Mouse (Mus musculus) induced T-regulatory cell, adult 2 months (primary cell): ENCODE data around the gene Klhl9.
"Not testable (repeated sequence)": the region's sequence is repeated elsewhere in the genome, so short reads cannot be mapped to it uniquely, and the experiment has no call there.

ENCODE experiments used
- DNase-seq: peaks from one replicate; pipeline ENCODE4 v3.0.0-alpha.2; 2012; ENCODE audit warnings: low read depth

The Klhl9 gene

GRCm38 (mm10) chr4:88721791-88722721 lies at the start of gene Klhl9, which contains the start of gene Gm26566:
Klhl9 (minus strand) TSS chr4:88722465.
Gm26566 (plus strand) TSS chr4:88721805.
- DNase-seq = peak; percentile 90

DNA sequence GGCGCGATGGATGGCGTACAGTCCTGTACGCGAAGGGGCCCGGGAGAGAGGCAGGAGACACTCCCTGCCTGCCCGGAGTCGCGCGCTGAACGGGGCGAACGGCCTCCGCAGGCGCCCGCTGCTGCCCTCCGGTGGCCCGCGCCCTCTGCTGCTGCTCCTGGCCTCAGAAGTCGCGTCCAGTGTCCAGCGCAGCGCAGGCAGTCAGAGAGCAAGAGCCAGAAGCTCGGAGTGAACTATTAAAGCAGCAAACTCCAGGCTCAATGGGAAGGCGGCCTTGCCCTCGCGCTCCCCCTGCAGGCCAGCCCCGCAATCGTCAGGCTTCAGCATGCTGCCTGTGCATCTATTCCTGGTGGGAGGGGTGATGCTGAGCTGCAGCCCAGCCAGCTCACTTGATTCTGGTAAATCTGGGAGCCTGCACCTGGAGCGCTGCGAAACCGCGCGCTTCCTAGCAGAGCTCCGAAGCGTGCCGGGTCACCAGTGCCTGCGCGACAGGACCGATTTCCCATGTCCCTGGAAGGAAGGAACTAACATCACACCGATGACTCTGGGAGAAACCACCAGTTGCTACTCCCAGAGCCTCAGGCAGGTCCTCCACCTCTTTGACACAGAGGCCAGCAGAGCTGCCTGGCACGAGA lies 41.2 kb upstream of the Klhl9 start:
- DNase-seq = peak; percentile 72

GRCm38 (mm10) chr4:88762341-88762740 lies 40.1 kb upstream of the Klhl9 start:
- DNase-seq = not testable (repeated sequence)

DNA sequence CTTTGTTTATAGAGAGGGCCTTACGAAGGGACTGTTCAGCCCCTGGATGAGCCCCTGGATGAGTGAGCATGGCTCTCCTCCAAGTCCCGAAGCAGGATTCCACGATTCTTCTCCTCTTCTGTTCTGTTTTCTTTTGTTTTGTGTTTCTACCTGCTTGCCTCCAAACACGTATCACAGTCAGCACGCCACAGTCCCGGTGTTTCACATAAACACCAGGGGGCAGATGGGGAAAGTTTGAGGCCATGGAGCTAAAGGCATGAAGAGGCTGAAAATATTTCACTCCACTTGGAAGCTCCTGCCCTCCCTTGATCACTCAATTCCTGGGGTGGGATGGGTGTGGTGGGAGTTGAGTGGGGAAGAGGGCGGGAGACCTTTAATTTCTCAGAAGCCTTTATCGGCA lies 39.5 kb upstream of the Klhl9 start:
- not testable (repeated sequence) for DNase-seq

DNA sequence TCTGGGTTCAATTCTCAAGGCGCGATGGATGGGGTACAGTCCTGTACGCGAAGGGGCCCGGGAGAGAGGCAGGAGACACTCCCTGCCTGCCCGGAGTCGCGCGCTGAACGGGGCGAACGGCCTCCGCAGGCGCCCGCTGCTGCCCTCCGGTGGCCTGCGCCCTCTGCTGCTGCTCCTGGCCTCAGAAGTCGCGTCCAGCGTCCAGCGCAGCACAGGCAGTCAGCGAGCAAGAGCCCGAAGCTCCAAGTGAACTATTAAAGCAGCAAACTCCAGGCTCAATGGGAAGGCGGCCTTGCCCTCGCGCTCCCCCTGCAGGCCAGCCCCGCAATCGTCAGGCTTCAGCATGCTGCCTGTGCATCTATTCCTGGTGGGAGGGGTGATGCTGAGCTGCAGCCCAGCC lies 38.2 kb upstream of the Klhl9 start:
- DNase-seq = peak; percentile 76

GRCm38 (mm10) chr4:88759610-88760268 lies 37.5 kb upstream of the Klhl9 start, which contains the start of gene Gm13283:
Gm13283 (plus strand) TSS chr4:88760119.
- not testable (repeated sequence) for DNase-seq

DNA sequence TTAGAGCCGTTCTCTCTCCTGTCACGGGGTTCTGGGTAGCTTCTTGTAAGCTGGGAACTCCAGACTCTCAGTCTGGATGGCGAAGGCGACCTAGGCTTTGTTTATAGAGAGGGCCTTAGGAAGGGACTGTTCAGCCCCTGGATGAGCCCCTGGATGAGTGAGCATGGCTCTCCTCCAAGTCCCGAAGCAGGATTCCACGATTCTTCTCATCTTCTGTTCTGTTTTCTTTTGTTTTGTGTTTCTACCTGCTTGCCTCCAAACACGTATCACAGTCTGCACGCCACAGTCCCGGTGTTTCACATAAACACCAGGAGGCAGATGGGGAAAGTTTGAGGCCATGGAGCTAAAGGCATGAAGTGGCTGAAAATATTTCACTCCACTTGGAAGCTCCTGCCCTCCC lies 36.5 kb upstream of the Klhl9 start:
- not testable (repeated sequence) for DNase-seq

DNA sequence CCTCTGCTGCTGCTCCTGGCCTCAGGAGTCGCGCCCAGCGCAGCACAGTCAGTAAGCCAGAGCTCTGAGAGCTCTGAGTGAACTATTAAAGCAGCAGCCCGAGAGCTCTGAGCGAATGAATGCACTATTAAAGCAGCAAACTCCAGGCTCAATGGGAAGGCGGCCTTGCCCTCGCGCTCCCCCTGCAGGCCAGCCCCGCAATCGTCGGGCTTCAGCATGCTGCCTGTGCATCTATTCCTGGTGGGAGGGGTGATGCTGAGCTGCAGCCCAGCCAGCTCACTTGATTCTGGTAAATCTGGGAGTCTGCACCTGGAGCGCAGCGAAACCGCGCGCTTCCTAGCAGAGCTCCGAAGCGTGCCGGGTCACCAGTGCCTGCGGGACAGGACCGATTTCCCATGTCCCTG lies 35.4 kb upstream of the Klhl9 start:
- peak; percentile 91 for DNase-seq

DNA sequence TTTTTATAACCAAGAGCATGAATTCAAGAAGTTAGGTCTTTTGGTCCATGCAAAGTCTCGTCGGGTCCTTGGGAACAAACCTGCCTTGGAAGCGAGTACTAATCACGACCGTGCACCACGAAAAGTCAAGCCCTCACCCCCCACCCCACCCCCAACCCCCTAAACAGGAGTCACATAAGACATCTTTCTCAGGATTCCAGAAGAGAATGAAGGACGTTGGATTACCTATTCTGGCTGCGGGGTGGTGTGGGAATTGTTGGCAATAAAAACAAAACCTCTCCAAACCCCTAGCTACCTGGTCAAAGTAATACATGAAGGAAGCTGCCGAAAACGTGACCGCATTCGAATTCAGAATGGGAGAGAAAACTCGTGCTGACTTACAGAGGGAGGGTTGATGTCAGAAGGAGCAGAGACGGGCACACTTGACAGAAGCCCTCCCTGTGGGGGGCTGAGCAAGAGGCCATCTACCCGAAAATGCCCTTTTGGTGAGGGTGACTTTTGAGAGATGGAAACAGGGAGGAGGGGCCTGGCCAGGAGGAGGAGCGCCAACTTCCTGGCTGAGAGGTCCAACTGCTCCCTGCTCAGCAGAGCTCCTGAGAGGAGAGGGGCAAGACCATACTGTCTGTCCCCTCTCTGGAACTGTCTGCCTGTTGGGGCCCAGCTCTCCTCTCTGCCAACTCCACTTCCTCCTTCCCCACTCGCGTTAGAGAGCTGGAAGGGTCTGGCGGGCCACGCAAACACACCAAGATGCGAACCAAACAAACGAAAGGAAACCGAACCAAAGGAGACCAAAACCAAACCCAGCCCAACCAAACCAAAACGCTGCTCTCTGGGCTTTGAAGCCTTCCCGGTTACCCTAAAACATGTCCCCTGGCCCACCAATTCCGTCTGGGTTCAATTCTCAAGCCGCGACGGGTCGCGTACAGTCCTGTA lies 34.6 kb upstream of the Klhl9 start:
- peak; percentile 77 for DNase-seq

DNA sequence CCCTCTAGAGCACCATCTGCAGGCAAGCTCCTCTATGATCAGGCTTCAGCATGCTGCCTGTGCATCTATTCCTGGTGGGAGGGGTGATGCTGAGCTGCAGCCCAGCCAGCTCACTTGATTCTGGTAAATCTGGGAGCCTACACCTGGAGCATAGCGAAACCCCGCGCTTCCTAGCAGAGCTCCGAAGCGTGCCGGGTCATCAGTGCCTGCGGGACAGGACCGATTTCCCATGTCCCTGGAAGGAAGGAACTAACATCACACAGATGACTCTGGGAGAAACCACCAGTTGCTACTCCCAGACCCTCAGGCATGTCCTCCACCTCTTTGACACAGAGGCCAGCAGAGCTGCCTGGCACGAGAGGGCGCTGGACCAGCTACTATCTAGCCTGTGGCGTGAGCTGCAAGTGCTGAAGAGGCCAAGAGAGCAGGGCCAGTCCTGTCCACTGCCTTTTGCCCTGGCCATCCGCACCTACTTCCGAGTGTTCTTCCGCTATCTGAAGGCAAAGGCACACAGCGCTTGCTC lies 32.6 kb upstream of the Klhl9 start, which contains the start of gene Gm13271:
Gene Gm13271, plus strand, starts transcription at position 51 of the 523 bp plus-strand sequence.
- DNase-seq = not testable (repeated sequence)

GRCm38 (mm10) chr4:88749926-88750325 lies 27.7 kb upstream of the Klhl9 start:
- DNase-seq = no peak

GRCm38 (mm10) chr4:88744207-88744606 lies 21.9 kb upstream of the Klhl9 start:
- peak; percentile 29 for DNase-seq

DNA sequence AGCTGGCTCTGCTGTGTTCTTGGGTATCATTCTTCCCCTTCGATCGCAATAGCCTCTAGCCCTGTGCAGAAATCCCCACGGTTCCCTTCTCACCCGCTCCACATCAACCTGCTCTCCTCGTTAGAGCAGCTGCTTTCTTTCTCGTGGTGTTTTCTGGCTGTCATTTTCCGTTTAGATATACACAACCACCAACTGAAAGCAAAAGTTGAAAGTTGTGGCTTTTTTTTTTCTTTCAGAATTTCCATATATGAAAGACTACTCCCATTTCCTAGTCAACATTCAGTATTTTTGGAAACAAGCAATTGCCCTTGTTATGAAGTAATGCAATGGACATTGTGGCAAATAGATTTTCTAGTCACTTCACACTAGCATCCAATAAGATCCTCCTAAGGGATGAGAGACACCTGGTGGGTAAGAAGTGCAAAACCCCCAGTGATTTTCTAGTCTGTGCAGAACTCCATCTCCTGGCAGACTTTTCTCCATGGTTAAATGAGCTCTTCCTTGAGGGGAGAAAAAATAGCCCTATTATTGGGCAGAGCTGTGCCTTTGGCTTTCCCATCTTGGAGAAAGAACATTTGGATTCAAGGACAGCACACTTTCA lies 20.6 kb upstream of the Klhl9 start:
- peak; percentile 58 for DNase-seq

GRCm38 (mm10) chr4:88741426-88741825 lies 19.2 kb upstream of the Klhl9 start:
- DNase-seq = no peak

DNA sequence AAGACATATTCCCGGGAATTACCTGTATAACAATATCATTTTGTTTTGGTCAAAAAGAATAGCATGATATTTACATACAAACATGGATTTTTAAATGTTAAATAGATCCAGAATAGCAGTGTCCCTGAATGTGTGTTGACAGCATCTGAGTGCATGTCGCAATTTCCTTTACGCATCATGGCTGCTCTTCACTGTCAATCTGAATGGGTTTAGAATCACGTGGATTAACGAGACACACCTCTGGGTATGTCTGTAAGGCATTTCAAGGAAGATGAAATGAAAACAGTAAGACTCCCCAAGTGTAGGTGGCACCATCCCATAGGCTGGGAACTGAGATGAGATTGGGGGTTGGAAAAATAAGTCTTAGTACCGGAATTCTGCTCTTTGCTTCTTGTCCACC lies 16.8 kb upstream of the Klhl9 start:
- no peak for DNase-seq

- DNase-seq = peak; percentile 90
Measured at GRCm38 (mm10) chr4:88738480-88738879, 16.2 kb upstream of the Klhl9 start.

- peak; percentile 74 for DNase-seq
Measured at GRCm38 (mm10) chr4:88727324-88727723, 5.1 kb upstream of the Klhl9 start.

DNA sequence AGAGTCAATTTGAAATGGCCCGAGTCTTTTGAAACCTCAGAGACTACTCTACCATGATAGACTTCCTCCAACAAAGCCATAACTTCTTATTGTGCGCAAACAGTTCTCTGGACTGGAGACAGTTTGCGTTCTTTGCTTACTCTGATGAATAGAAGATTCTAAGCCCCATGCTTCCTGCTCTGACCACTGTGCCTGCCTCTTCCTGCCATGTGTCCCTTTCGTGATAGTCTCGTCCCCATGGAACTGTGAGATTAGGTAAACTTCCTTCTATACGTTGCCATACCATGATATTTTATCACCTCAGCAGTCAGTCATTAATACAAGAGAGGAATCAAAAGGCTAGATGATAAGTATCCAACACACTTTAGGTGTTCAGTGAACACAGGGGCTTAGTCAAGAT lies 4.5 kb upstream of the Klhl9 start:
- no peak for DNase-seq

DNA sequence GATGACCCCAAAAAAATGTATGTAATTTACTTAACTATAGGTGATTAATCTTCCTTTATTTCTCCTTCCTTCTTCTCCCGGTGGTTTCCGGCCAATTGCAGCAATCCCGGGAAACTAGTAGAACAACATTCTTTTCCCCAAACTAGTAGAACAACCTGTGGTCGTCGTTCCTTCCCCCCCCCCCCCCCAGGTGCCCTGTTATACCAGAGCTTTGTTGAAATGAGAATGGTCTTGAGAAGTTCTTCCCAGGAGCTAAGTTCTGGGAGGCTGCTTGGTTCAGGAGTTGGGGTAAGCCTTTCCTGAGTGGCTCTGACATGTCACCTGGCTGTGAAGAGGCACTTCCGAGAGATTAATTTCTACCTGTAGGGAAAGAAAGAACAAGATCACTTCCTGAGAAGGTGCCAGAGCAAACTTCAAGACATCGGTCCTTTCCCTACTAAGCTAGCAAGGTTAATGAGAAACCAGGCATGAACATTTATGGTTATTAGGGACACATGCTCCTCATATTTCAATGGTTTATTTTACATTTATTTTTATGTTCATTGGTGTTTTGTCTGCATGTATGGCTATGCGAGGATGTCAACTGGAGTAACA lies 1.3 kb upstream of the Klhl9 start:
- DNase-seq = no peak

DNA sequence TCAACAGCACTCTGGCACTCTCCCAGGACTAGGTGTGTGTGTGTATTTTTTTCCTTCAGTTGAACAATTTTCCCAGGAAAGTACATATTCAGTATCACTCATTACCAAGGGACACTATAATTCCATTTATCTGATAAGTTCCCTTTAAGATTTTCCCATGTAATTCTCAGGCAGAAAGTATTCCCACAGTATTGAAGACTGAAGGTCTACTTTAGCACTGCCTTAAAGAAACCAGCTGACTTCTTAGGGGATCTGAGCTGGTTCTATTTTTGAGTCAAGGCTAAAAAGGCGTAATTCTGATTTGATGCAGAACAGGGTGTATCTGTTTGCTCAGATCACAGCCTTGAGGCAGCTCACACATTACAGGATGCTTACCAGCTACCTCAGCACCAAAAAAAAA lies 3.5 kb downstream of the Klhl9 start:
- no peak for DNase-seq
